ENCODE assay signal across 8 mouse cellular contexts in genomic region chr8:13529011-13529840, GRCm38 (mm10). TPM values are rescaled to one million over a fixed set of nuclear protein-coding genes. Genes with fewer than 3 reads are reported as not detected.
A peak's percentile ranks its signal among the peaks of the same experiment; 100 is the strongest.
DNase-seq lines count a peak whose midpoint lies in the region; ATAC-seq and TF ChIP-seq lines count a peak whose summit lies in the region.
"Had no signal": no experiment of that assay in that cellular context is flagged by ENCODE, and none has a peak within 500 bp of the region (broad histone marks: within the 10 kb centered on the region; RNA-seq: fewer than 3 reads in every experiment).

No protein-coding gene starts in this region.

- peaks cover 30% of the 10 kb centered on the region for H3K4me1 ChIP-seq in embryonic facial prominence, embryonic 14.5 days (ENCODE audit: control insufficient read depth, insufficient read depth, low read length)
- peaks cover 49% of the 10 kb centered on the region for H3K4me1 ChIP-seq in heart, embryonic 15.5 days (replicated peaks)
- H3K4me1 ChIP-seq in limb, embryonic 15.5 days, result peaks cover 37% of the 10 kb centered on the region

- no peak overlapping the region for H3K4me3 ChIP-seq in layer of hippocampus, adult 2 months
- no peak overlapping the region for H3K4me3 ChIP-seq in embryonic facial prominence, embryonic 14.5 days (ENCODE audit: low read depth, low read length)
- no peak overlapping the region for H3K4me3 ChIP-seq in heart, embryonic 15.5 days
- no peak overlapping the region for H3K4me3 ChIP-seq in limb, embryonic 15.5 days
- H3K4me3 ChIP-seq: left cerebral cortex, adult 2 months had no signal

- no peaks in the 10 kb centered on the region for H3K36me3 ChIP-seq in embryonic facial prominence, embryonic 14.5 days (ENCODE audit: control insufficient read depth, insufficient read depth, low read length)
- H3K36me3 ChIP-seq in heart, embryonic 15.5 days, result no peaks in the 10 kb centered on the region
- no peaks in the 10 kb centered on the region for H3K36me3 ChIP-seq in limb, embryonic 15.5 days

- ATAC-seq in embryonic facial prominence, embryonic 14.5 days (ENCODE audit: low read depth), result peak; percentile 39
- ATAC-seq in heart, embryonic 15.5 days (replicated peaks; ENCODE audit: insufficient number of reproducible peaks, insufficient read depth, low FRiP score, low read depth), result peak; percentile 10; the same call in 1 of the 2 replicates
- ATAC-seq in limb, embryonic 15.5 days (ENCODE audit: insufficient number of reproducible peaks, low FRiP score, low TSS enrichment, low read depth), result 0 out of 2 replicates have a peak, but pooled peaks have one; percentile 42
- no peak for ATAC-seq in cerebellum, adult (ENCODE audit: insufficient number of reproducible peaks, low FRiP score, low TSS enrichment)

- TF ChIP-seq CTCF in layer of hippocampus, adult 2 months (conservative IDR thresholded peaks at IDR 0.05), result peak; percentile 47; the same call in 1 of the 2 replicates

- DNase-seq in layer of hippocampus, adult 2 months (ENCODE audit: low spot score in 2 of 2), result no peak
- no peak for DNase-seq in layer of hippocampus, adult 9-10 months (ENCODE audit: low spot score)
- peak; percentile 39 for DNase-seq in embryonic facial prominence, embryonic 14.5 days (ENCODE audit: low spot score)
- DNase-seq in natural killer cell, adult 2 months (ENCODE audit: low spot score in 2 of 2), result no peak

- H3K4me2 ChIP-seq in embryonic facial prominence, embryonic 14.5 days (ENCODE audit: low read depth, low read length), result no peak overlapping the region
- H3K4me2 ChIP-seq in heart, embryonic 15.5 days, result no peak overlapping the region
- no peak overlapping the region for H3K4me2 ChIP-seq in limb, embryonic 15.5 days

- H3K27me3 ChIP-seq in embryonic facial prominence, embryonic 14.5 days (replicated peaks; ENCODE audit: control insufficient read depth, insufficient read depth, low read length), result no peaks in the 10 kb centered on the region
- no peaks in the 10 kb centered on the region for H3K27me3 ChIP-seq in heart, embryonic 15.5 days
- no peaks in the 10 kb centered on the region for H3K27me3 ChIP-seq in limb, embryonic 15.5 days

- WGBS in embryonic facial prominence, embryonic 14.5 days, result 53% methylated on average over 11 of the region's 15 CpGs
- WGBS in heart, embryonic 15.5 days, result 50% methylated on average over 15 of the region's 15 CpGs
- WGBS in limb, embryonic 15.5 days, result 48% methylated on average over 15 of the region's 15 CpGs

- H3K9me3 ChIP-seq in embryonic facial prominence, embryonic 14.5 days (ENCODE audit: control insufficient read depth, low read length), result peaks cover 6% of the 10 kb centered on the region; the same call in 1 of the 2 replicates
- H3K9me3 ChIP-seq in heart, embryonic 15.5 days (replicated peaks), result no peaks in the 10 kb centered on the region
- H3K9me3 ChIP-seq in limb, embryonic 15.5 days, result no peaks in the 10 kb centered on the region

- no peak overlapping the region for H3K9ac ChIP-seq in embryonic facial prominence, embryonic 14.5 days (ENCODE audit: low read depth, low read length)
- no peak overlapping the region for H3K9ac ChIP-seq in heart, embryonic 15.5 days
- no peak overlapping the region for H3K9ac ChIP-seq in limb, embryonic 15.5 days

- H3K27ac ChIP-seq in layer of hippocampus, adult 2 months, result peak overlapping the region; percentile 54
- H3K27ac ChIP-seq in embryonic facial prominence, embryonic 14.5 days (replicated peaks; ENCODE audit: low read depth, low read length), result peak overlapping the region; percentile 48; the same call in 1 of the 2 replicates
- H3K27ac ChIP-seq in heart, embryonic 15.5 days, result peak overlapping the region; percentile 83
- peak overlapping the region; percentile 67 for H3K27ac ChIP-seq in limb, embryonic 15.5 days

RNA-seq across cellular contexts. Expression of gene 1700029H14Rik, which starts 33.0 kb away (rescaled TPM):
- total RNA-seq in layer of hippocampus, adult 2 months (2021), result not detected
- not detected in 2 replicates for polyA plus RNA-seq in embryonic facial prominence, embryonic 14.5 days (2014; fragmentation: Nextera tagmentation; extraction: Ambion mirVana)
- polyA plus RNA-seq in heart, embryonic 15.5 days (2015; fragmentation: Nextera tagmentation; extraction: Ambion mirVana), result not detected in 2 replicates
- not detected in 2 replicates for polyA plus RNA-seq in limb, embryonic 15.5 days (2015; fragmentation: Nextera tagmentation; extraction: Ambion mirVana)

RNA-seq across cellular contexts. Expression of gene Gas6, which starts 34.9 kb away (rescaled TPM):
- total RNA-seq in layer of hippocampus, adult 2 months (2021), result 10 to 100 TPM; 81.2 to 85.1 TPM
- polyA plus RNA-seq in embryonic facial prominence, embryonic 14.5 days (2014; fragmentation: Nextera tagmentation; extraction: Ambion mirVana), result 43.2 and 56.9 TPM in 2 replicates
- 222 and 235 TPM in 2 replicates for polyA plus RNA-seq in heart, embryonic 15.5 days (2015; fragmentation: Nextera tagmentation; extraction: Ambion mirVana)
- polyA plus RNA-seq in limb, embryonic 15.5 days (2015; fragmentation: Nextera tagmentation; extraction: Ambion mirVana), result 69.4 and 96.7 TPM in 2 replicates
